Mouse (Mus musculus): ENCODE measurements around the gene Glyr1. TPM values are rescaled to one million over a fixed set of nuclear protein-coding genes. Genes with fewer than 3 reads are reported as not detected.
A peak's percentile ranks its signal among the peaks of the same experiment; 100 is the strongest.

Gene Glyr1
- polyA plus RNA-seq, 1 experiment from 2014 or later: 120 TPM

DNA sequence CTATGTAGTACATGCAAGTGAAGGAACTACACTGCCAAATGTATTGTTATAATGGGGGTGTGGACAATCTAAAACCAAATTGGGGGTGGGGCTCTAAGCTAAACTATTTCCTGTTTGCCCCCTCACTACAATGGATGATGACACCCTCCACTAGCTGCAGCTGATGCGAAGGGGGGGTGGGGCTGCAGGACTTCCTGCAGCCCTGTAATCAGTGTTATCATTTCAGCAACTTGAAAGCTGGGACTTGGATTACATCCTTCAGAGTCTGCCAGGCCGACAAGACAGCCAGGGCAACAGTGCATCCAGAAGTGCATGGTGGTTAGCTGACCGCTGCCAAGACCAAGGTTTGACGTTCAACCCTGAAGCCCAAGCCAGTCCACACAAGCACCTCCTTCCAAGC is 78.0 kb downstream of the Glyr1 start:
- 86% methylated on average over 4 of the region's 4 CpGs for WGBS
- no peaks in the 10 kb centered on the region for H3K9me3 ChIP-seq (replicated peaks; ENCODE audit: control insufficient read depth, low read length)
- no peak overlapping the region for H3K27ac ChIP-seq (ENCODE audit: low read depth, low read length)
- H3K4me1 ChIP-seq (ENCODE audit: control insufficient read depth, insufficient read depth, low read length): no peaks in the 10 kb centered on the region
- no peak overlapping the region for H3K9ac ChIP-seq (ENCODE audit: low read length)
- H3K4me3 ChIP-seq (ENCODE audit: low read depth, low read length): no peak overlapping the region
- H3K36me3 ChIP-seq (ENCODE audit: control insufficient read depth, insufficient read depth, low read length): no peaks in the 10 kb centered on the region
- ATAC-seq (no peak), DNase-seq (ENCODE audit: low spot score) (no peak)
- H3K27me3 ChIP-seq (replicated peaks; ENCODE audit: control insufficient read depth, insufficient read depth, low read length): no peaks in the 10 kb centered on the region
- no peak overlapping the region for H3K4me2 ChIP-seq (ENCODE audit: low read length)

DNA sequence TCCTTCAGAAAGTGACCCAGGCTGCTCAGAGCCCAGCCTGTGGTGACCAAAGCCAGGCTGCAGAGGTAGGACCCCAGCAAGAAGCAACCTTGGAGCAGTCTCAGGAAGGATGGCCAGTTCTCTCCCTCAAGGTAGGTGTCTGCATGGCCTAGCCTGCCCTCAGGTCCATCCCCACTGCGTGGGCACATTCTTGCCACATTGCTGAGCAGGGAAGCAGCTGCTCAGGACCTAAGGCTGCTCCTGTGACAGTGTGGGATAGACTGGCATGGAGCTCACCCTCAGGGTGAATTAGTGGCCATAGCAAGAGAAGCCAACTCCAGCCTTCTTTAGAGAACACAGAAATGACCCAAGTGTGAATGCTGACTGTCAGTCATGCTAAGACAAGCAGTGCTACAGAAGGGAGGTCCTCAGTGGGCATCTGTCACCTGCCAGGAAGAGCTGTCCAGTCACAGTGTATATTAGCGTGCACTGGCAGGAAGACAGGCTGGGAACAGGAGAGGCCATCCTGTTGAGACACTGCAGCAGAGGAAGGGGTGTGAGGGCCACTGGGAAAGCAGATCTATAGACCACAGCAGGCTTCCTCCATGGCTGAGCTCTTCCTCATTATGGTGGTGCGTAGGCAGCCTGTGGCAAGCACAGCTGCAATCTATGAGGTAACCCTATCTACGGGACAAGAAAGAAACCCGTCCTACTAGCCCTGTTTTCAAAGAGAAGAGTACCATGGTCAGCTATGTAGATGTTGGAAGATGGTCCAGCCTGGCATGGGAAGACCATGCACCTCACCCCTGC is 80.4 kb downstream of the Glyr1 start:
- Histone ChIP-seq H3K27ac (ENCODE audit: low read depth, low read length) (no peak overlapping the region), H3K9ac (ENCODE audit: low read length) (no peak overlapping the region), H3K27me3 (replicated peaks; ENCODE audit: control insufficient read depth, insufficient read depth, low read length) (no peaks in the 10 kb centered on the region), H3K9me3 (replicated peaks; ENCODE audit: control insufficient read depth, low read length) (no peaks in the 10 kb centered on the region), H3K4me1 (ENCODE audit: control insufficient read depth, insufficient read depth, low read length) (peaks cover 3% of the 10 kb centered on the region; the same call in 1 of the 2 replicates), H3K4me2 (ENCODE audit: low read length) (no peak overlapping the region), H3K4me3 (ENCODE audit: low read depth, low read length) (no peak overlapping the region), H3K36me3 (ENCODE audit: control insufficient read depth, insufficient read depth, low read length) (no peaks in the 10 kb centered on the region)
- DNase-seq (ENCODE audit: low spot score): no peak
- ATAC-seq: no peak
- 85% methylated on average over 5 of the region's 5 CpGs for WGBS

- ATAC-seq: no peak
- no peaks in the 10 kb centered on the region for H3K27me3 ChIP-seq (replicated peaks; ENCODE audit: control insufficient read depth, insufficient read depth, low read length)
Observed at GRCm38 (mm10) chr16:4968426-4968825, 81.2 kb downstream of the Glyr1 start.

GRCm38 (mm10) chr16:4965392-4966129 is 84.1 kb downstream of the Glyr1 start:
- no peak overlapping the region for H3K27ac ChIP-seq (ENCODE audit: low read depth, low read length)
- H3K36me3 ChIP-seq (ENCODE audit: control insufficient read depth, insufficient read depth, low read length): no peaks in the 10 kb centered on the region
- peak overlapping the region; percentile 60 for H3K4me2 ChIP-seq (ENCODE audit: low read length)

More at GRCm38 (mm10) chr16:4968426-4968825, 81.2 kb downstream of the Glyr1 start:
- Histone ChIP-seq H3K9me3 (replicated peaks; ENCODE audit: control insufficient read depth, low read length) (no peaks in the 10 kb centered on the region), H3K27ac (ENCODE audit: low read depth, low read length) (no peak overlapping the region), H3K4me1 (ENCODE audit: control insufficient read depth, insufficient read depth, low read length) (peaks cover 4% of the 10 kb centered on the region; the same call in 1 of the 2 replicates), H3K4me2 (ENCODE audit: low read length) (no peak overlapping the region), H3K4me3 (ENCODE audit: low read depth, low read length) (no peak overlapping the region), H3K36me3 (ENCODE audit: control insufficient read depth, insufficient read depth, low read length) (no peaks in the 10 kb centered on the region), H3K9ac (ENCODE audit: low read length) (no peak overlapping the region)
- DNase-seq (ENCODE audit: low spot score): no peak
- 75% methylated on average over 3 of the region's 3 CpGs for WGBS

DNA sequence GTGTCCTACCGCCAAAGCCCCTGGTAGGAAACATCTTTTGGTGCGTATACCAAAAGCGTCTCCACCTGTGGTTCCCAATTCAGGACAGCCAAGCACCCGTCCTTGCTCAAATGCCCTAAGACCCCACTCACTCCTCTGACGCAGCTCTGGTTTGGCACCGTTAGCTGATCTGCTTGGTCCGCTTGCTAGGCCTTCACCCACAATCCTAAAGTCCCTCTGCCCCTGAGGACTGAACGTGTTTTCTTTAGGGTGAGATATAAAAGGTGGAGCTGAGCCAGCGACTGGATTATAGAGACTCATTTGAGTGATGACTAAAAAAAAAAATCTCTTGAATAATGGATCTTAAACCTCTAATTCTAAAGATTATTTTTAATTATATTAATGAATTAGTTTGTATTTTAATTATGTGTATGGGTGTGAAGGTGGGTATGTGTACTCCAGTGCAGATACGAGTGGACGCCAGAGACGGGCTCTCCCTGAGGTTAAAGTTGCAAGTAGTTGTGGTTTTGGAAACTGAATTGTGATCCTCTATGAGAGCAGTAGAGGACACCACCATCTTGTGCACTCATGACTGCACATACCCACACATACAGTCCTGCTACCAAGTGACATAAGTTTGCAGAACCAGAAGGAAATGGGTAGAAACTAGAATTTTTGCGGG is 84.8 kb downstream of the Glyr1 start:
- Histone ChIP-seq H3K4me2 (ENCODE audit: low read length) (peak overlapping the region; percentile 60), H3K27ac (ENCODE audit: low read depth, low read length) (peak overlapping the region; percentile 59), H3K4me1 (ENCODE audit: control insufficient read depth, insufficient read depth, low read length) (peaks cover 8% of the 10 kb centered on the region; the same call in 1 of the 2 replicates), H3K4me3 (ENCODE audit: low read depth, low read length) (peak overlapping the region; percentile 89), H3K27me3 (replicated peaks; ENCODE audit: control insufficient read depth, insufficient read depth, low read length) (no peaks in the 10 kb centered on the region), H3K36me3 (ENCODE audit: control insufficient read depth, insufficient read depth, low read length) (no peaks in the 10 kb centered on the region), H3K9ac (ENCODE audit: low read length) (peak overlapping the region; percentile 84), H3K9me3 (replicated peaks; ENCODE audit: control insufficient read depth, low read length) (no peaks in the 10 kb centered on the region)
- DNase-seq (ENCODE audit: low spot score) (peak; percentile 33), ATAC-seq (peak; percentile 7; the same call in 1 of the 2 replicates)
- WGBS: 22% methylated on average over 13 of the region's 13 CpGs

More at GRCm38 (mm10) chr16:4965392-4966129, 84.1 kb downstream of the Glyr1 start:
- Histone ChIP-seq H3K9ac (ENCODE audit: low read length) (no peak overlapping the region; the same call in 1 of the 2 replicates), H3K9me3 (replicated peaks; ENCODE audit: control insufficient read depth, low read length) (no peaks in the 10 kb centered on the region), H3K4me1 (ENCODE audit: control insufficient read depth, insufficient read depth, low read length) (peaks cover 8% of the 10 kb centered on the region; the same call in 1 of the 2 replicates), H3K27me3 (replicated peaks; ENCODE audit: control insufficient read depth, insufficient read depth, low read length) (no peaks in the 10 kb centered on the region), H3K4me3 (ENCODE audit: low read depth, low read length) (peak overlapping the region; percentile 89; the same call in 1 of the 2 replicates)
- DNase-seq (ENCODE audit: low spot score) (no peak), ATAC-seq (no peak)
- 90% methylated on average over 8 of the region's 8 CpGs for WGBS

Other genes with a start within 250 kb of the Glyr1 start
- gene 4930562C15Rik, start 214.4 kb downstream of the Glyr1 start, polyA plus RNA-seq (2014; fragmentation: Nextera tagmentation; extraction: Ambion mirVana): 0.14 TPM in 2 replicates
- gene Ubald1, start 169.5 kb downstream of the Glyr1 start, polyA plus RNA-seq (2014; fragmentation: Nextera tagmentation; extraction: Ambion mirVana): 37.9 and 44.4 TPM in 2 replicates
- 85.3 and 93.0 TPM in 2 replicates for gene Mgrn1, start 163.6 kb downstream of the Glyr1 start, polyA plus RNA-seq (2014; fragmentation: Nextera tagmentation; extraction: Ambion mirVana)
- gene Nudt16l1, start 111.1 kb downstream of the Glyr1 start, polyA plus RNA-seq (2014; fragmentation: Nextera tagmentation; extraction: Ambion mirVana): 164 and 179 TPM in 2 replicates
- 49.3 and 57.9 TPM in 2 replicates for gene Anks3, start 85.7 kb downstream of the Glyr1 start, polyA plus RNA-seq (2014; fragmentation: Nextera tagmentation; extraction: Ambion mirVana)
- not detected in 2 replicates for gene Sept12, start 52.0 kb downstream of the Glyr1 start, polyA plus RNA-seq (2014; fragmentation: Nextera tagmentation; extraction: Ambion mirVana)
- gene Smim22, start 42.6 kb downstream of the Glyr1 start, polyA plus RNA-seq (2014; fragmentation: Nextera tagmentation; extraction: Ambion mirVana): 0.75 and 1.1 TPM in 2 replicates
- 101 and 103 TPM in 2 replicates for gene Rogdi, start 36.3 kb downstream of the Glyr1 start, polyA plus RNA-seq (2014; fragmentation: Nextera tagmentation; extraction: Ambion mirVana)
- 14.3 and 16.2 TPM in 2 replicates for gene Ubn1, start 194 bp upstream of the Glyr1 start, polyA plus RNA-seq (2014; fragmentation: Nextera tagmentation; extraction: Ambion mirVana)
- 0.08 and 0.11 TPM in 2 replicates for gene Ppl, start 82.6 kb upstream of the Glyr1 start, polyA plus RNA-seq (2014; fragmentation: Nextera tagmentation; extraction: Ambion mirVana)
- gene Sec14l5, start 97.2 kb upstream of the Glyr1 start, polyA plus RNA-seq (2014; fragmentation: Nextera tagmentation; extraction: Ambion mirVana): 0.17 TPM in 1 of 2 replicates, not detected in the other
- 7.4 and 8.1 TPM in 2 replicates for gene Nagpa, start 154.1 kb upstream of the Glyr1 start, polyA plus RNA-seq (2014; fragmentation: Nextera tagmentation; extraction: Ambion mirVana)
- gene AU021092, start 172.4 kb upstream of the Glyr1 start, polyA plus RNA-seq (2014; fragmentation: Nextera tagmentation; extraction: Ambion mirVana): 17.4 and 17.6 TPM in 2 replicates
- 32.2 and 35.1 TPM in 2 replicates for gene Alg1, start 183.8 kb upstream of the Glyr1 start, polyA plus RNA-seq (2014; fragmentation: Nextera tagmentation; extraction: Ambion mirVana)
- gene Eef2kmt, start 206.1 kb upstream of the Glyr1 start, polyA plus RNA-seq (2014; fragmentation: Nextera tagmentation; extraction: Ambion mirVana): 10.3 and 11.5 TPM in 2 replicates